Mouse (Mus musculus) cerebellum, adult 2 months (tissue): ENCODE results near the gene Spop.

Experiments
- CTCF ChIP-seq: fragments of 200-500 bp; IDR thresholded peaks from 2 replicates; pipeline ENCODE4 v1.5.1; 2011; ENCODE audit warnings: low read depth, mild to moderate bottlenecking, control low read depth, low read length, moderate library complexity, borderline replicate concordance; ENCODE audit not compliant: insufficient read depth
- POLR2A ChIP-seq: fragments of 200-500 bp; IDR thresholded peaks from 2 replicates; pipeline ENCODE4 v1.6.1; 2011; ENCODE audit warnings: low read length, control low read depth, borderline replicate concordance; ENCODE audit not compliant: insufficient read depth

DNA sequence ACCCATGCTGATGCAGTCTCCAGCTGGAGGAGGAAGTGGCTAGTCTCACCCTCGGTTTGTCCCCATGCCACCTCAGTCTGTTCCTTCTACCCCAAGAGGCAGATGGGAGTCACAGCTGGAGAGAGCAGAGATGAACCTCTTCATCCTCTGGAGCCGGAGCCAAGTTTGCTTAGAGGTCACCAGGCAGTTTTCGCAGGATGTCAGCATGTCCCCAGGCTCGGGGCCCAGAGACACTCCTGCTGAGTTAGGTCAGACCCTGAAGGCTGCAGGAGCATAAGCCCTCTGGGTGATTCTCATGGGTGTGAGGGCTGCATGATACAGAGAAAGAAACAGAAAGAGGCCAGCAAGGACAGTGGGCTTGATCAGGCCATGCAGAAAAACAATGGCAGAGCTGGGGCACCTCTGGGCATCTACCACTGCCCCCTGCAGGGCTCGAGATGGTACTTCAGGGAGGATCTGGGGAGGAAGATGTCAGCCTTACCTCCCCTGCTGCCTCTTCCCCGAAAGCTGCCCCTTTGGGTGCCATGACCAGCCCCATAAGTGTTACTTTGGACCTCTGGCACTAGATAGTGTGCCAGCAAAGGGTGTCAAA, 95.3 kb downstream of the Spop start:
- peak; percentile 48; the same call in 1 of the 2 replicates for TF ChIP-seq CTCF
- no peak for TF ChIP-seq POLR2A
